Mouse (Mus musculus) erythroid progenitor cell, adult 5-6 weeks (primary cell): ENCODE measurements around the gene 1600012H06Rik. TPM values are rescaled to one million over a fixed set of nuclear protein-coding genes. Genes with fewer than 3 reads are reported as not detected.
"Not testable (repeated sequence)": the region's sequence is repeated elsewhere in the genome, so short reads cannot be mapped to it uniquely, and the experiment has no call there.

Source experiments
- ATAC-seq: replicated peaks from 2 replicates; pipeline ENCODE4 v1.8.0; 2016; ENCODE audit warnings: moderate number of reproducible peaks, mild to moderate bottlenecking, moderate TSS enrichment, inconsistent platforms; ENCODE audit not compliant: poor library complexity, low FRiP score, severe bottlenecking
- total RNA-seq, 2 experiments: library from RNA; stranded (forward) in 1 of 2; stranded (reverse) in 1 of 2; fragments of 150-400 nt in 1 of 2; fragments of 186-747, 209-891 nt in 1 of 2; gene quantifications; 2 replicates each; pipeline versions ENCODE4 v1.2.3 to v1.2.4; 2015 to 2017; ENCODE audit warnings: low replicate concordance in 2 of 2

Gene 1600012H06Rik
- total RNA-seq, 2 experiments from 2014 or later = 2.3 to 12.6 TPM

DNA sequence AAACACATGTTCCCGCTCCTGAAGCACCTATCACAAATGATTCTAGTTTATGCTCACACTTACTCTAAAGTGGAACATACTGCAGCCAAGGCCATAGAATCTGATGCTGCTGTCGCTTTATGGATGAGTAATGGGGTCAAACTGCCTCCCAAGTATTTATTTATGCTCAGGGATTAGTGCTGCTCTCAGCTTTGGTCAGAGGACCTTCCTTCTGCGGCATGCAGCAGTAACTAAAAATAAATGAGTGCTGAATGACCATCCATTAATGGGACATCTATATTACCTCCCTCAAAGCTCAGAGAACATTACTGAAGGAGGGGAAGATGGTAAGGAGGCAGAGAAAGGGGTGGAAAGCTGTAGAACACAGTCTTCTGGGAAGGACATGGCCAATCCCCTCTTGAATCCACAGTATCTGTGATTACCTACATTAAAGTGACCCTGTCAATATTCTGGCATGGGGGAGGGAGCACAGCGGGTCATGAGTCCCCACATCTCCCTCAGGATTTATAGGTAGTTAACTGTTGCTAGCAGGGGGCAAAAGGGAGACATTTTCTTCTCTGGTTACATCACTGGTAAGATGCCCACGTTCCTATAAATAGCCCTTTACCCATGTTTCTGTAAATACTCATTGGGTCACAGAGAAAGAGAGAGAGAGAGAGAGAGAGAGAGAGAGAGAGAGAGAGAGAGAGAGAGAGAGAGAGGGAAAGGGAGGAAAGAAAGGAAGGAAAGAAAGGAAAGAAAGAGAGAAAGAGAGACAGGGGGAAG lies 7.0 kb upstream of the 1600012H06Rik start:
- ATAC-seq = no peak

DNA sequence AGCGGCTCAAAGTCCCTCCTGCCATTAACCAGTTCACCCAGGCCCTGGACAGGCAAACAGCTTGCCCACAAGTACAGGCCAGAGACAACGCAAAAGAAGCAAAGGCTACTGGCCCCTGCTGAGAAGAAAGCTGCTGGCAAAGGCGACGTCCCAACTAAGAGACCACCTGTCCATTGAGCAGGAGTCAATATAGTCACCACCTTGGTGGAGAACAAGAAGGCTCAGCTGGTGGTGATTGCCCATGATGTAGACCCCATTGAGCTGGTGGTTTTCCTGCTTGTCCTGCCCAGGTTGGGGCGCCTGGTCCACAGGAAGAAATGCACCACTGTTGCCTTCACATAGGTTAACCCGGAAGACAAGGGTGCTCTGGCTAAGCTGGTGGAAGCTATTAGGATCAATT lies 803 bp upstream of the 1600012H06Rik start:
- ATAC-seq = not testable (repeated sequence)

DNA sequence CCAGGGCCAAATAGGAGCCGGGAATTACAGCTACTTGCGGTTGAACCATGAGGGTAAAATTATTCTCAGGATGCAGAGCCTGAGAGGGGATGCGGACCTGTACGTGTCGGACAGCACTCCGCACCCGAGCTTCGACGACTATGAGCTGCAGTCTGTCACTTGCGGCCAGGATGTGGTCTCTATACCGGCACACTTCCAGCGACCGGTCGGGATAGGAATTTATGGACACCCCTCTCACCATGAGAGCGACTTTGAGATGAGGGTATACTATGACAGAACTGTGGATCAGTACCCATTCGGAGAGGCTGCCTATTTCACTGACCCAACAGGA lies 710 bp downstream of the 1600012H06Rik start:
- 0 out of 2 replicates have a peak, but pooled peaks have one; percentile 11 for ATAC-seq

DNA sequence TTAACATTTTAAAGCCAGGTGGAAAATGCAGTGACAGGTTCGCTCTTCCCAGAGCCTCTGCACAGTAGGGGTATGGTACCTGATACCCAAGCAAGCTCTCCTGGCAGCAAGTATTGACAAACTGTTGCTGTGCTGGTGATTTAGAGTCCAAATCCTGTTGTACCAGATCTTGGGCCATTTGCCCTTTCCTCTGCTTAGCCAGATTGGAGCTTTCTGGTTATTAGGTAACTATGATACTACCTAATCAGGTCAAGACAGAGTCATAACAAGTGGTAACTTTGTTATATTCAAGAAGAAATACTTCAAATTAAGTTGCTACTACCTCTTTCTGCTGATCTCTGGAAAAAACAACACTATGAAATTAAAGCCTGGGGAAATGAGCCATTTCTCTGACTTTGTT lies 1.6 kb downstream of the 1600012H06Rik start:
- no peak for ATAC-seq

DNA sequence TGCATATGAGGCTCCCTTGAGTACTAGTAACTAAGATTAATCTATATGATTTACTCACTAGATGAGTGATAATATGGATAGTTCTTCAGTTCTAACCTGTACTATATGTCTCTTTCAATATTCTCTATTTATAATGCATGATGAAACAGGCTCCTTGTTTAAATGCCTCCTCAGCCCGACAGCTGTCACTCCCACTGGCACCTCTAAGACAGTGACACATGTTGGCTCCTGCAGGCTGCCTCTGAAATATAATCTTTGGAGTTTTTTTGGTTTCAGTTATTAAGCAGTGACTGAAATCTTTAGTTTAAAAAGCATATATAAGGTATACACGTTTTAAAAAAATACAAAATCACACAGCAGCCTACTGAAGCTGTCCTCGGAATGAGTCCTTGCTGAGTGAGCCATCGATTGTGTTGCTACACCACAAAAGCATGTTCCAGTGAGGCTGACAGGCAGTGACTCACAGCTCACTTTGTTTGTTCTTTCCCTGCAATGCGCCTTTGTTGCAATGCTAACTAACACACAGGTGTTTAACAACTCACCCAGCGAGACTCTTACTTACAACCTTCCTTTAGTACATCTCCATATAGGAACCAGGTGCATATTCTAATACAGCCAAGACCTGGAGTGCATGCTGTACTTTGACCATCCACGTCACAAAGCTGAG lies 6.3 kb downstream of the 1600012H06Rik start:
- no peak for ATAC-seq

DNA sequence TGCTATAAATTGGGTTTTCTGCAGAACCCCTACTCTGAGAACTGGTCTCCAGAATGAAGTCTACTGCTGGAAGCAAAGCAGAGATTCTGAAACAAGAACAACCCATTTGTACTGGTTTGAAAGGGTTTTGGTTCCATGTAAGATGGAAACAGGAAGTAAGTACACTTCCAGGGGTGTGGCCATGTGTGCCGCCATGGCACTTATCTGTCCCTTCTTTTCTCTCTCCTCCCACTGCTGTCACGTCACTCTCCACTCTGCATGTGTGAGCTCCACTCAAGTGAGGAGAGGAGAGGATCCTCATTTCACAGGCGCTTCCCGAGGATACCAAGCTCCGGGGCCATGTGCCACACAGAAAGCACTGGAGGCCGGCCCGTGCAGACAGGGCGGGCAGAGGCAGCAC lies 10.5 kb downstream of the 1600012H06Rik start:
- ATAC-seq = peak; percentile 80

- no peak for ATAC-seq
These were observed 15.8 kb downstream of the 1600012H06Rik start for GRCm38 (mm10) chr17:14958686-14959327.

DNA sequence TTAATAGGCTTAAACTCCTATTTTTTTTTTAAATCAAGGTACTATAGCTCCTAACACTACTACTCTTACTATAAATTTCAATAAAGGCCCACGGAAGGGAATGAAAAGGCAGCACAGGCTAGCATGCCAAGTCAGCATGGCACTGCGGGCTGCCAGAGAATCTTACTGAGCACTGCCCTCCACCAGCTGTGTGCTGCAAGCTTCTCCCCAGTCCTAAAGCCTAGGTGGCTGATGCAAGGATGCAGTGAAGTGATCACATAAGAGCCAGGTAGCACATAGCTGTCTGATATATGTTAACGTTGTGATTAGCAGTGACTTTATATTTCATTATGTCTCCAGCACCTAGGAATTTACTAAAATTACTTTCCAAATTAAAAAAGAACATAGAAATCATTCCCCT lies 17.0 kb downstream of the 1600012H06Rik start:
- ATAC-seq = peak; percentile 56

DNA sequence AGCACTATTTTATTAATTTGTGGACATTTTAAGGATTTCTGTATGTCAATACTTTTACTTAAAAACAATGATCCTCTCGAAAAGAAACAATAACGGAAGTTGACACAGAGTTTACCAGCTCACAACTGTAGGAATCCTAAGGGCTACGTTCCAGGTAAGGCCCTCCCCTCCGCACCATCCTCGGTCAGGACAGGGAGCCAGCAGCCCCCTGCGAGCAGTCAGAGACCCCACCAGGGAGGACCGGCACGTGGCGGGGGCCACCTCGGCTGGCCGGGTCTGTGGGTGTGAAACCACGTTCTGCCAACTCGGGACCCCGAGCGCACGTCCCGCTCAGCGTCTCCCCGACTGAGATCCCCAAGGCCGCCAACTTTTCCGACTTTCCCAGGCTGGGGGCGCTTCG lies 17.5 kb downstream of the 1600012H06Rik start:
- peak; percentile 13 for ATAC-seq

- ATAC-seq = peak; percentile 32
These were observed 18.1 kb downstream of the 1600012H06Rik start, which contains the start of gene Phf10 for GRCm38 (mm10) chr17:14960951-14961556. Gene Phf10 (minus strand): TSS chr17:14961273.

GRCm38 (mm10) chr17:14961557-14962154 lies 18.7 kb downstream of the 1600012H06Rik start:
- ATAC-seq = peak; percentile 23

DNA sequence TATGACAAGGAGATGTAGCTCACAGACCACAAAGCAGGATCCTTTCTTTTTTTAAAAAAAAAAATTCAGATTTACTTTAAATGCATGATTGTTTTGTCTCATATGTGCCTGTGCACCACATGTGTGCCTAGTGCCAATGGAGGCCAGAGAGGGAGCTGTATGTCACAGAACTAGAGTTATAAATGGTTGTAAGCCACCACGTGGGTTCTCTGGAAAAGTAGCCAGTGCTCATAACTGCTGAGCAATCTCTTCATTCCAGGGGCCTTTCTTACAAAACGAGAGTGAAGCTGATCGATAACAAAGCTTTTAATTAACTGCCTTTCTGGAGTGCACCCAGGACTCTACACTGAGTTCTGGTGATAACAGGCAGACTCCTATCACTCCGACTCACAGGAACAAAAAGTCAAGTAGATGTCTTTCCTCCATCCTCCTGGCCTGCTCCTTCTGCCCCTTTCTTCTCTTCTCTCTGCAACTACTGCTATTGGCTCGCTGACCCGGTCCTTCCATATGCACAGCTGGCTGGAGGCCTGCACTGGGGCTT lies 25.5 kb downstream of the 1600012H06Rik start:
- peak; percentile 74 for ATAC-seq

- peak; percentile 80 for ATAC-seq
These were observed 34.9 kb downstream of the 1600012H06Rik start for GRCm38 (mm10) chr17:14977718-14978361.

DNA sequence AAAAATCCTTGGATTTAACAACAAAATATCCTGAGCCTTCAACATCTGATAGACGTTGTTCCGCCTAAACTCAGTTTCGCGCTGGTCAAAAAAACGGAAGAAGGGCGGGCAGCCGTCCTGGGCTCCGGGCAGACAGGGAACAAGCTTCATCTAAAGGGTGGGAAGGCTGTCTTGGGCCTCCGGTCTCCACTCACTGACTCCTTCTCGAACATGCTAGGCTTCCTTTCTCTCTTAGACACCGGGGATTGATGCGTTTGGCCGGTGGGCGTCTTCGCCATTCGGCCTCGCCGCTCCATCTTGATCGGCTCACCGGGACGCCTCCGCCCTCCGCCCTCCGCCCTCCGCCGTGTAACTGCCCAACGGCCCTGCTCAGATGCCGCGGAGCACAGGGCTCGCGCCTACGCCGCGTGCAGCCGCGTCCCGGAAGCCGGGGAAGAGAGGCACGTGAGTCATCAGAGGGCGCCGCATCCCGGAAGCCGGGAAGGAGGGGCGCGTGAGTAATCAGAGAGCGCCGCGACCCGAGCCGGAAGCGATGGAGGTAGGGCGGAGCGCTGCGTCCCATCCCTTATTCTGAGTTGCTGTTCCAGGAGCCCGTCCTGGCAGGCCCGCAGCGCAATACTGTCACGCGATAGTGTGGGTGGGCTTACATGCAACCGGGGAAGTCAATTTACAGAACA lies 35.5 kb downstream of the 1600012H06Rik start, which contains the start of the genes 9030025P20Rik and Gm3417:
9030025P20Rik (plus strand) TSS at position 107 of the 677 bp plus-strand sequence.
Gm3417 (minus strand) TSS at position 429 of the 677 bp plus-strand sequence.
- ATAC-seq = peak; percentile 91

- ATAC-seq = not testable (repeated sequence)
These were observed 47.2 kb downstream of the 1600012H06Rik start for GRCm38 (mm10) chr17:14990116-14990702.

DNA sequence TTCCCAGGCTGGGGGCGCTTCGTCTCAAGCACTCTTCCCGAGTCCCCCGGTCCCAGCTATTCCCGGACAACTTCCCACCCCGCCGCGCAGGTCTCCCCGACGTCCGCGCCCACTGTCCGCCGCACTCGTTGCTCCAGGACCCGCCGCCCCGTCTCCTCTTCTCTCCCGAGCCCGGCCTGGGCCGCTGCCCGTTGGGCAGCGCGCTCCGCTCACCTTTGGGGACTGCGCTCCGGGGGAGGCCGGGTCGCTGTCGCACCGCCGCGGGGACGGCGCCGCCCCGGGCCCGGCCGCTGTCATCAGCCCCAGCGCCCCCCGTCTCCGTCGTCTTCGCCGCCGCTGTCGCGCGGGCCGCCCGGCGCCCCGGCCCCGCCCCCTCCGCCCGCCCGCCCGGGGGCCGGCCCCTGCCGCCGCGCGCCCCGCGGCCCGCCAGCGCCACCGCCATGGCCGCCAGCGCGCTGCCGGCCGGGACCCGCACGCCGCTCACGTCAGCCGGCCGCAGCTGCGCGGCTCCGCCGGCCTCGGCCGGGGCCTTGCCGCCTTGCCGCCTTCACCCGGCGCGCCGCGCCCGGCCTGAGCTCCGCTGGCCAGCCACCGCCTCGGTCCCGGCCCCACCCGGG lies 49.6 kb downstream of the 1600012H06Rik start:
- peak; percentile 49 for ATAC-seq

GRCm38 (mm10) chr17:14993139-14993832 lies 50.3 kb downstream of the 1600012H06Rik start:
- peak; percentile 28; the same call in 1 of the 2 replicates for ATAC-seq
